Mouse (Mus musculus) ES-Bruce4 (cell line): ENCODE measurements around the gene Zfp454. TPM values are rescaled to one million over a fixed set of nuclear protein-coding genes. Genes with fewer than 3 reads are reported as not detected.
A peak's percentile ranks its signal among the peaks of the same experiment; 100 is the strongest.

Experiments
- H3K27ac ChIP-seq: 2 replicates; pipeline ENCODE4 v1.5.1; 2012; ENCODE audit warnings: low read length, inconsistent platforms; ENCODE audit not compliant: insufficient read depth
- H3K27me3 ChIP-seq: 2 replicates; pipeline ENCODE4 v1.6.1; 2012; ENCODE audit warnings: mild to moderate bottlenecking, low read length, inconsistent platforms; ENCODE audit not compliant: control insufficient read depth, poor library complexity, insufficient read depth, severe bottlenecking
- H3K36me3 ChIP-seq: 2 replicates; pipeline ENCODE4 v1.6.1; 2012; ENCODE audit warnings: inconsistent platforms, mild to moderate bottlenecking, low read length, moderate library complexity; ENCODE audit not compliant: control insufficient read depth, poor library complexity, insufficient read depth, severe bottlenecking
- H3K4me1 ChIP-seq: one replicate; pipeline ENCODE4 v1.8.1; 2011; ENCODE audit warnings: low read length; ENCODE audit not compliant: control insufficient read depth, insufficient read depth
- H3K4me3 ChIP-seq: 2 replicates; pipeline ENCODE4 v1.5.1; 2011; ENCODE audit warnings: low read depth, mild to moderate bottlenecking, low read length
- H3K9ac ChIP-seq: 2 replicates; pipeline ENCODE4 v1.6.1; 2012; ENCODE audit warnings: low read depth, mild to moderate bottlenecking, inconsistent platforms; ENCODE audit not compliant: poor library complexity, severe bottlenecking
- H3K9me3 ChIP-seq: replicated peaks from 2 replicates; pipeline ENCODE4 v1.6.1; 2012; ENCODE audit warnings: mild to moderate bottlenecking, low read length, inconsistent platforms; ENCODE audit not compliant: control insufficient read depth, poor library complexity, insufficient read depth, severe bottlenecking
- CTCF ChIP-seq: IDR thresholded peaks from one replicate; pipeline ENCODE4 v1.8.1; 2011; ENCODE audit warnings: low read depth, low read length
- EP300 ChIP-seq: IDR thresholded peaks from 2 replicates; pipeline ENCODE4 v1.6.1; 2011; ENCODE audit warnings: low read depth, low read length; ENCODE audit not compliant: insufficient read depth
- POLR2A ChIP-seq: IDR thresholded peaks from one replicate; pipeline ENCODE4 v1.8.1; 2011; ENCODE audit warnings: low read length; ENCODE audit not compliant: insufficient read depth
- polyA plus RNA-seq: library from polyadenylated mRNA; stranded (reverse); fragments of >200 nt; gene quantifications from 2 replicates; pipeline ENCODE4 v1.2.4, GENCODE M21; 2011; ENCODE audit warnings: low read depth; ENCODE audit not compliant: missing spikeins, insufficient read depth, insufficient read length

The Zfp454 gene
- polyA plus RNA-seq, 1 experiment = 2.3 TPM

- Histone ChIP-seq H3K36me3 (no peaks in the 10 kb centered on the region), H3K27me3 (no peaks in the 10 kb centered on the region), H3K4me3 (no peak overlapping the region), H3K4me1 (no peaks in the 10 kb centered on the region), H3K9ac (no peak overlapping the region), H3K9me3 (no peaks in the 10 kb centered on the region), H3K27ac (no peak overlapping the region)
- no peak for TF ChIP-seq CTCF
Observed at GRCm38 (mm10) chr11:50886231-50886932, 1.1 kb downstream of the Zfp454 start.

DNA sequence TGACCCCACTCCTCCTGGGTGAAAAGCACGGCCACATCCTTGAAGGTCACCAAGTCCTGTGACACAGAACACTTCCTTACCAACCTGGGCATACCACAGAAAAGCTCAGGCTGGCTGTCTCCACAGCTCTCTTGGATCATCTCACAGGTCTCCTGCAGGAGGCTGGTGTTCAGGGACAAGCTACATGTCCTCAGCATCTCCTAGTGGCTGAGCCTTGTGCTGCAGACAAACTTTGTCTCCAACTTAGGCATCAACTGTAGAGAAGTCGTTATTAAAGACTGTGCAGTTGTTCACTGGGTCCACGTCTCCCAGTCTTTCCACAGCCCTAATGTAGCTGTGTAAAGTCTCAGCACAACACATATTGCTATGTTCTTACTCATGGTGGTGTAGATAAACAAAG, 3.7 kb downstream of the Zfp454 start:
- no peaks in the 10 kb centered on the region for H3K36me3 ChIP-seq
- H3K9ac ChIP-seq = no peak overlapping the region
- no peak for TF ChIP-seq CTCF
- no peak for TF ChIP-seq POLR2A
- TF ChIP-seq EP300 = no peak
- no peaks in the 10 kb centered on the region for H3K27me3 ChIP-seq
- H3K4me3 ChIP-seq = no peak overlapping the region
- H3K9me3 ChIP-seq = no peaks in the 10 kb centered on the region
- H3K27ac ChIP-seq = no peak overlapping the region
- no peaks in the 10 kb centered on the region for H3K4me1 ChIP-seq

GRCm38 (mm10) chr11:50878641-50879040, 8.8 kb downstream of the Zfp454 start:
- H3K4me3 ChIP-seq = no peak overlapping the region
- H3K4me1 ChIP-seq = no peaks in the 10 kb centered on the region
- H3K27ac ChIP-seq = no peak overlapping the region
- H3K9me3 ChIP-seq = peaks cover 4% of the 10 kb centered on the region
- TF ChIP-seq POLR2A = no peak
- TF ChIP-seq EP300 = no peak
- no peak for TF ChIP-seq CTCF
- no peak overlapping the region for H3K9ac ChIP-seq
- H3K27me3 ChIP-seq = no peaks in the 10 kb centered on the region
- no peaks in the 10 kb centered on the region; the same call in 1 of the 2 replicates for H3K36me3 ChIP-seq

- Histone ChIP-seq H3K36me3 (no peaks in the 10 kb centered on the region), H3K27me3 (peaks cover 14% of the 10 kb centered on the region), H3K4me3 (peak overlapping the region; percentile 50), H3K9ac (peak overlapping the region; percentile 27), H3K9me3 (no peaks in the 10 kb centered on the region), H3K27ac (no peak overlapping the region), H3K4me1 (peaks cover 1% of the 10 kb centered on the region)
- TF ChIP-seq EP300 (no peak), POLR2A (no peak), CTCF (no peak)
Observed at GRCm38 (mm10) chr11:50850989-50851601, 36.4 kb downstream of the Zfp454 start.

DNA sequence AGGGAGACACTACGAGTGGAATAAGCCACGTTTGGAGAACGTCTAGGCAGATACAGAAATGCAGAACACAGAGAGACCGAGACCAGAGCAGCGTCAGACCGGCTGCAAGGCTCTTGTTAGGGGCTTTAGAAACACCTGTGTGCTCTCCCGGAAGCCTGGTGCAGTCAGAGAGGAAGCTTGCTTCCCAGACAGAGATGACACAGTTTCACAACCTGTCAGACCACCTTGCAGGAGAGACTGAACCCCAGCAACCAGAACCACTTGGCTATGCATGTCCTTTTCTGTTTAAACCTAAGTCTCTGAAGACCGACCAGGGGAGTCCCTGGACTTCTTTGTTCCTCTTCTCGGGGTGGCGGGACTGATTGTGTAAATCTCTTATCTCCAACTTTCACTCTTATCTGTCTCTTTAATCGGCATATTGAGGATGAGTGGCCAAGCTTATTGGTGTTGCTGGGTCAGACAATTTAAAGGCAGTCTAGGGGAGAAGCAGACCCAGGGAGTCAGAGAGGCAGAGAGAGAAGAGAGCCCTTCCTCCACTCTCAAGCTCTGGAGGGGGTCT, 37.2 kb downstream of the Zfp454 start, which contains the start of gene Grm6:
Gene Grm6 (plus strand): TSS at position 509 of the 559 bp plus-strand sequence.
- Histone ChIP-seq H3K9ac (peak within 1 kb of the TSS; percentile 27), H3K27me3 (peaks cover 14% of the 10 kb centered on the region), H3K9me3 (no peaks in the 10 kb centered on the region), H3K4me1 (peaks cover 1% of the 10 kb centered on the region), H3K4me3 (peak within 1 kb of the TSS; percentile 50), H3K36me3 (no peaks in the 10 kb centered on the region), H3K27ac (no peak within 1 kb of the TSS)
- no peak for TF ChIP-seq POLR2A
- no peak for TF ChIP-seq EP300
- no peak for TF ChIP-seq CTCF

GRCm38 (mm10) chr11:50849310-50849709, 38.1 kb downstream of the Zfp454 start:
- peaks cover 1% of the 10 kb centered on the region for H3K4me1 ChIP-seq
- H3K27me3 ChIP-seq = peaks cover 14% of the 10 kb centered on the region
- H3K27ac ChIP-seq = no peak overlapping the region
- TF ChIP-seq CTCF (no peak), EP300 (no peak), POLR2A (no peak)
- H3K36me3 ChIP-seq = no peaks in the 10 kb centered on the region
- H3K9me3 ChIP-seq = no peaks in the 10 kb centered on the region
- H3K4me3 ChIP-seq = no peak overlapping the region
- H3K9ac ChIP-seq = no peak overlapping the region
